Mouse (Mus musculus) lung, adult 2 months (tissue): ENCODE measurements around the gene Fam13c. TPM values are rescaled to one million over a fixed set of nuclear protein-coding genes. Genes with fewer than 3 reads are reported as not detected.

Experiments used
- DNase-seq: peaks from one replicate; pipeline ENCODE4 v3.0.0; 2022
- H3K4me1 ChIP-seq: fragments of 200-500 bp; 2 replicates; pipeline ENCODE4 v1.6.1; 2011; ENCODE audit warnings: low read length; ENCODE audit not compliant: control insufficient read depth, insufficient read depth
- H3K4me3 ChIP-seq: fragments of 200-500 bp; replicated peaks from 2 replicates; pipeline ENCODE3; 2011; ENCODE audit warnings: low read depth, mild to moderate bottlenecking, control low read depth, low read length; ENCODE audit errors: extremely low read depth
- CTCF ChIP-seq: fragments of 200-500 bp; IDR thresholded peaks from 2 replicates; pipeline ENCODE4 v1.5.1; 2011; ENCODE audit warnings: mild to moderate bottlenecking, low read length, control low read depth; ENCODE audit not compliant: insufficient read depth
- POLR2A ChIP-seq: fragments of 200-500 bp; IDR thresholded peaks from 2 replicates; pipeline ENCODE4 v1.6.1; 2011; ENCODE audit warnings: low read depth, mild to moderate bottlenecking, control low read depth, low read length, borderline replicate concordance; ENCODE audit errors: extremely low read depth
- WGBS: fragments of 180-500 bp; shearing (Covaris S2); methylation state at CpG from one replicate; pipeline ENCODE4 v1.1.7; 2018; 5-methylcytosine and 5-hydroxymethylcytosine counted together
- polyA plus RNA-seq: library from polyadenylated mRNA; depleted of rRNA; stranded (reverse); fragments of >200 nt; gene quantifications from 2 replicates; pipeline ENCODE4 v1.2.3, GENCODE M21; 2012

Fam13c gene
- polyA plus RNA-seq, 1 experiment, result 8.0 TPM

DNA sequence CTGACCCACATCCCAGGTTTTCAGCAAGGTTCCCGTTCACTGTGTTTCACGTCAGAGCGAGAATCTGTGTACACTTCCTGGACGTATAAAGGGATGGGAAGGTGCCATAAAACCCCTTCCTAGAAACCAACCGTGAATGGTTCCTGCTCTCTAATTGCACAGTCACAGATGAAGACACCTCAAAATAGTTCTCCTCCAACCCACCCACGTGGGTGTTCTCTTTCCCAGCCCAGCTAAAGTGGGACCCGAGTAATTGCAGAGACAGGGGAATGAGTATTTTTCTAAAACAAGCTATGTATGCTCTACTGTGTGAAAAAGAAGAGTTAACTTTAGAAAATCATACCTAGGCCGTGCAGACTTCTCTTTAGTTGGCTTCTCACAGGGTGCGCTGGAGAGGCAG is 74.6 kb downstream of the Fam13c start:
- H3K4me3 ChIP-seq, result no peak overlapping the region
- DNase-seq, result no peak
- no peaks in the 10 kb centered on the region for H3K4me1 ChIP-seq
- WGBS, result 85% methylated on average over 9 of the region's 9 CpGs
- TF ChIP-seq CTCF (no peak), POLR2A (no peak)

DNA sequence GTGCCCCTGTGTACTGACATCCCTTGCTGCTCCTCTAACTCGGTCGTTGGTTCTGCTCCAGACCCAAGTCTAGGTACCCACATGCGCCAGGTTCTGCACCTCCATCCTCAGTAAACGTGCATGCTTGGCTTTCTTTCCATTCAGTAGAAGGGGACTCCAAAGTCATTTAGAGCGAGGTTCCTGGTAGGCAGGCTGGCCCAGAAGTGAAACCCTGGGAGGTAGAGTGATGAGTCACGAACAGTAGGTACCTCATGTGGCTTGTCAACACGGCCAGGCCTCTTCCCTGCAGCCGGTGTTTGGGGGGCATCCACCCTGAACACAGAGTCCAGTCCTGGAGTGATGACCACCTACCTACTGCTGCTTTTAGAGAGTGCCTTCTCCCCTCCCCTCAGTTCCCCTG is 76.4 kb downstream of the Fam13c start:
- H3K4me1 ChIP-seq, result peaks cover 5% of the 10 kb centered on the region; the same call in 1 of the 2 replicates
- 89% methylated on average over 8 of the region's 8 CpGs for WGBS
- TF ChIP-seq CTCF (no peak), POLR2A (no peak)
- H3K4me3 ChIP-seq, result no peak overlapping the region
- DNase-seq, result no peak

DNA sequence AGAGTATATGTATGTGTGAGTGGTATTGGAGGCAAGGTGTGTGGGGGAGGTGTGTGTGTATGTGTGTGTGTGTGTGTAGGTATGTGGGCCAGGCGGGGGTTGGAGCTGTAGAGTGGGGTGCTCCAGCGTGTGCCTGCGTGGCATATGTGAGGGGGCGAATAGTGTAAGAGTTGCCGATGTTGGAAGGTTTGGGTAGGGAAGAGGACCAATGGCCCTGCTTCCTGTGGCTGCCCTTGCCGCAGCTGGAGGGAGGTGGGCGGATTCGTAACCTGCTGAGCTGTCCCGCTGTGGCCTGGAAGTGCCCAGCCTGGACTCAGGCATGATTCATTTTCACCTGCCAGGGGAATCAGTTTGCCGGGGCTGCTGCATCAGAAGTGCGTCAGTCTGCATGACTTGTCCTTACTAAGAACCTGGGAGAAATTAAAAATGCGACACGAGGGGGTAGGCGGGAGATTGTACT is 79.4 kb downstream of the Fam13c start:
- no peak for TF ChIP-seq CTCF
- no peak for TF ChIP-seq POLR2A
- WGBS, result 49% methylated on average over 14 of the region's 14 CpGs
- Histone ChIP-seq H3K4me3 (no peak overlapping the region), H3K4me1 (peaks cover 6% of the 10 kb centered on the region; the same call in 1 of the 2 replicates)
- no peak for DNase-seq

DNA sequence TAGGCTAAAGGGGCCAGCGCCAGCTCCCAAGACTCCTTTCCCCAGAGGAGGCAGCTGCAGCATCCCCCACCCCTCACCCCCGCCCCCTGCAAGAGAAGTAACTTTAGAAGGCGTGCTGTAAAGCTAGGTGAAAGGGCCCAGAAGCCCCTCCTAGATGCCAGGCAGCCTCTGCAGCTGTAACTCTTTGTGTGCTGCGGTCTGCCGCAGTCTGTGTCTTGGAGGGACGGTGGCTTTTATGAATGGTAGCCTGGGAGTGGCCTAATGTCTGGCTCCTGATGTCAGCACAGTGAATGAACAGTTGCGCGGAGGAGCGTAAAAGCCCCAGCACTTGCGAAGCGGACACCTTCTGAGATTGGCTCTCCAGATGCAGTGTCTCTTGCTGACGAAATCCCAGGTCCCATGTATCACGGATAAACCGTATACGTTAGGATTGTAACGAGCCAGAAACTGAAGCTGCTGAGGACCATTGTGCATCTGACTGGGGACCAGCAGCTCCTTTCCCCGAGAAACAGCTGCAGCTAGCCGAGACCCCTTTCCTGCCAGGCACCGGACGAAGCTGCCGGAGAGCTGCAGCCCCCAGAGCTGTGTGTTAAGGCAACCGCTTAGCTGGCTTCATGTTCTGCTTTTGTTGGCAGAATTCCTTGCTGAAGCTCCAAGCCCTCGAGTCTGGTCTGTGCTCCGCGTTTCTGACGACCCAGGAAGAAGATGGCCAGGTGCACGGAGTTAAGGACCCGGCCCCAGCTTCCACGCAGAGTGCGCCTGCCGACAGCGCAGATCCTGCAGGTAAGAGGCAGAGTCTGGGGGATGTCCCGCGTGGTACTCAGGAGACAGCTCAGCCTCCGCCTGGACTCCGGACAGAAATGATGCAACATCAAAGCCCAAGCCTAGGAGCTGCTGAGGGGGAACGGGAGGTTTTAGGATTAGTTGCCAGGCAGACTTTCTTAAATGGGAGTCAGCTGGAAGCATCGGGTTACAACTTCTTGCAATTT is 80.2 kb downstream of the Fam13c start:
- DNase-seq, result no peak
- peaks cover 6% of the 10 kb centered on the region; the same call in 1 of the 2 replicates for H3K4me1 ChIP-seq
- TF ChIP-seq POLR2A, result no peak
- TF ChIP-seq CTCF, result no peak
- 7% methylated on average over 38 of the region's 38 CpGs for WGBS
- H3K4me3 ChIP-seq, result no peak overlapping the region

DNA sequence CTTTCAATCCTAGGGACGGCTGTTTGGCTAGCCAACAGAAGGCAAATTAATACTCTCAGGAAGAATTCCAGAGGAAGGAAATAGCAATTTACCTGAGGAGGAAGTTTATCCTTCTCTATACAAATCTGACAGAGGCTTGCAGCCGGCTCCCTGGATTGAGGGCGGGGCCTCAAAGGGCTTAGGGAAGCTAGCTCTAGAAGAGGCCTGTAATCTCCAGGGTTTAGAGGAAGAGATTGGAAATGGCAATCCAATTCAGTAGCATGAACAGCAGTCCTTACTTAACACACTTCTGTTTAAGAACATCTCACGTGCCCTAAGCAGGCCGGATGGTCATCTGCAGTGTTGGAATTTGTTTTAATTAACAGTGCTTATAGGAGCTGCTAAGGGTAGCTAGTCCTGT is 81.1 kb downstream of the Fam13c start:
- peaks cover 6% of the 10 kb centered on the region; the same call in 1 of the 2 replicates for H3K4me1 ChIP-seq
- no peak overlapping the region for H3K4me3 ChIP-seq
- no peak for TF ChIP-seq POLR2A
- no peak for TF ChIP-seq CTCF
- no peak for DNase-seq
- 27% methylated on average over 5 of the region's 5 CpGs for WGBS

DNA sequence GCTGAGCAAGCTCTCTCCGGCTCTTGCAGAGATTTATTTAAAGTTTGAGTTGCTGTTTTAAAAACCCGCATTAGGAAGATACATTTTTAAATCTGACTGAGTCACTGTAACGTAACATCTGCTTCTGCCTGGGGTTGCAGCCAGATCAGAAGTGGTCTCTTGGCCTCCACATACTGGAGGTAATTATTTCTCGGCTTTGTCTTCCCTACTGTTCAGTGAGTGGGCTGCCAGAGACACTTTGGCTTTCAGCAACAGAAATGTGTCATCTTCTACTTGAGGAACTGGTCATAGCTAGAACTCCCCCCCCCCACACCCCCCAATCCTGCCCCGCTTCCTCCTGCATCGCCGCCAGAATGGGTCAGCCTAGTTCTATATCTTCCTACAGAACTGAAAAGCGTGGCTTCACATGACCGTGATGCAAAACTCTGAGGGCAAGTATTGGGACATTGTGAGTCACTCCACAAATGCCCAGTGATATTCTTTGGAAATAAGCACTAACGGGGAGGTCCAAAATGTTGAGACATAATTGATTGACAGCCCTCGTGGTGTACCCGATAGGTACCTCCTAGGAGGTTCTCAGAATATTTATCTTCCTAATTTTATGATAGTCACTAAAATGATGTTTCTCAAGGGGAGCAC is 90.0 kb downstream of the Fam13c start:
- DNase-seq, result no peak
- 76% methylated on average over 12 of the region's 12 CpGs for WGBS
- H3K4me3 ChIP-seq, result no peak overlapping the region

DNA sequence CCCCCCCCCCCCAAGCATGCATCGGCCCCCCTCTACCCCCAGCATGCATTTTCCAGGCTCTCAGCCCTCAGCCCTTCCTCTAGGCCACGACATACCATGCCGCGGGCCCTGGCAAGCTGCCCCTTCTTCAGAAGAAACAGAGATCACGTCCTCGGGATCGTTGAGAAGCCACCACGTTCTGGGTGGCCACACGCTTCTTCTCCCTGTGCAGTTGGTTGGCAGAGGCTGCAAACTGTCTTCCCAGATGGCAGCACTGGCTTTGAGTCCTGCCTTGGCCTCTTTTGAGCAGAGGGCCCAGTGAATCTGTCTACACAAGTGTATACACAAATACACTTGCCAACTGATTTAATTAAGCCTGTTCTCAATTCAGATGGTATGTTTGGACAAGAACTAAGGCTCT is 92.0 kb downstream of the Fam13c start:
- WGBS, result 82% methylated on average over 9 of the region's 9 CpGs
- DNase-seq, result no peak
- TF ChIP-seq CTCF, result no peak
- TF ChIP-seq POLR2A, result no peak

More for the DNA sequence above, 90.0 kb downstream of the Fam13c start:
- H3K4me1 ChIP-seq, result peaks cover 2% of the 10 kb centered on the region; the same call in 1 of the 2 replicates
- TF ChIP-seq POLR2A, result no peak
- TF ChIP-seq CTCF, result no peak

DNA sequence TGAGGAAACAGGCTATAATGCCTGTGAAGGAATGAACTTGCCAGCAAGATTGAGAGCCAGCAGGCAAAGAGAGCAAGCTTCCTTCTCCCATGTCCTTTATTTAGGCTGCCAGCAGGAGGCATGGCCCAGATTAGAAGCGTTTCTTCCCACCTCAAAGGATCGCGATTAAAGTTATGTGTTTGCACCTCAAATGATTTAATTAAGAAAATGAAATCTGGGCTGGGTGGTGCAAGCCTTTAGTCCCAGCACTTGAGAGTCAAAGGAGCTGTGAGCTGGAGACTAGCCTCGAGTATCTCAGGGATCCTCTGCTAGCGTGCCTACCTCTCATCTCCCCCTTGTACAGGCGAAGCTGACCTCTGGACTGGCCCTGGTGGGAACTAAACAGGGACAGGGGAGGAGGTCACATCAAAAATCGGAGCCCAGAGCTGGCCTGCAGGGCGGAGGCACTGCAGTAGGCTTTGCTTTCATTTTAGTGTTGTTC is 93.1 kb downstream of the Fam13c start:
- TF ChIP-seq POLR2A, result no peak
- no peak for TF ChIP-seq CTCF
- 62% methylated on average over 8 of the region's 8 CpGs for WGBS
- Histone ChIP-seq H3K4me3 (no peak overlapping the region), H3K4me1 (peaks cover 2% of the 10 kb centered on the region; the same call in 1 of the 2 replicates)
- no peak for DNase-seq

More for the DNA sequence above, 92.0 kb downstream of the Fam13c start:
- H3K4me3 ChIP-seq, result no peak overlapping the region
- H3K4me1 ChIP-seq, result peaks cover 2% of the 10 kb centered on the region; the same call in 1 of the 2 replicates

DNA sequence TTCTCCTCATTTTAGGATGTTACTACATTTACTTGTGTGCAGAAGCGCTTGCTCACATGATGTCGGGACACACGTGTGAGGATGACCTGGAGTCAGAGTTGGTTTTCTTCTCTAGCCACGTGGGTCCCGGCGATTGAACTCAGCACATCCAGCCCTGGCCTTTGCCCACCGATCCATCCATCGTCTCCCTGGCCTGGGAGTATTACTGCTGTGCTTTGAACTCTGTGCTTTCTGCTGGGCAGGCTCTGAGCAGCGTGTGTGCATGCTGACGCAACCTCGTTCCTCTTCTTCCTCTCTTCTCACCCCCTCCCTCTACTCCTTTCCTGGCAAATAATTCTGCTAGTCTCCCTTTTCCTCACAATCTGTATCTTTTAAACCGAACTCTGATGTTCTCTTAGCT is 93.7 kb downstream of the Fam13c start:
- H3K4me3 ChIP-seq, result no peak overlapping the region
- no peak for DNase-seq
- TF ChIP-seq POLR2A, result no peak
- no peak for TF ChIP-seq CTCF
- 77% methylated on average over 12 of the region's 12 CpGs for WGBS
- H3K4me1 ChIP-seq, result peaks cover 2% of the 10 kb centered on the region; the same call in 1 of the 2 replicates

DNA sequence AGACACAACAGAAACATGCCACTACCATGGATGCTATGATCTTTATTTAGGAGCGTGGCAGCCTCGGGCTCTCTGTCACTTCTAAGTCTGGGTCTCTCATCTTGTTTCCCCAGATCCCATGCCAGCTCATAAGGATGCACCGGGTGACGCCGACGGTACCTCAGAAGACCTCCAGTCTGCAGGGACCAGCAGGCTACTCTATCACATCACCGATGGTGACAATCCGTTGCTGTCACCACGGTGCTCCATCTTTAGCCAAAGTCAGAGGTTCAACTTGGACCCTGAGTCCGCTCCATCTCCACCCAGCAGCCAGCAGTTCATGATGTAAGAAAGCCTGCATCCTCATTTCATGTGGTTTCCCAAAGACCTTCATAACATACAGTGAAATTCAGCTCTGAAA is 94.3 kb downstream of the Fam13c start:
- Histone ChIP-seq H3K4me3 (no peak overlapping the region), H3K4me1 (peaks cover 2% of the 10 kb centered on the region; the same call in 1 of the 2 replicates)
- TF ChIP-seq POLR2A, result no peak
- TF ChIP-seq CTCF, result no peak
- WGBS, result 93% methylated on average over 10 of the region's 10 CpGs
- DNase-seq, result no peak
